Mouse (Mus musculus): ENCODE results near the gene Ncor2. TPM values are rescaled to one million over a fixed set of nuclear protein-coding genes. Genes with fewer than 3 reads are reported as not detected.

Ncor2 gene
- polyA plus RNA-seq, 1 experiment from 2014 or later = 26.3 TPM

GRCm38 (mm10) chr5:125015576-125015975, 163.4 kb downstream of the Ncor2 start:
- Histone ChIP-seq H3K4me2 (no peak overlapping the region), H3K9me3 (no peaks in the 10 kb centered on the region), H3K4me1 (replicated peaks) (0 out of 2 replicates have a peak, but pooled peaks cover 7% of the 10 kb centered on the region), H3K4me3 (no peak overlapping the region), H3K27me3 (no peaks in the 10 kb centered on the region), H3K9ac (no peak overlapping the region), H3K27ac (replicated peaks) (no peak overlapping the region), H3K36me3 (peaks cover 33% of the 10 kb centered on the region)
- ATAC-seq (ENCODE audit: low FRiP score, low read depth) = no peak
- WGBS = 89% methylated on average over 9 of the region's 9 CpGs

DNA sequence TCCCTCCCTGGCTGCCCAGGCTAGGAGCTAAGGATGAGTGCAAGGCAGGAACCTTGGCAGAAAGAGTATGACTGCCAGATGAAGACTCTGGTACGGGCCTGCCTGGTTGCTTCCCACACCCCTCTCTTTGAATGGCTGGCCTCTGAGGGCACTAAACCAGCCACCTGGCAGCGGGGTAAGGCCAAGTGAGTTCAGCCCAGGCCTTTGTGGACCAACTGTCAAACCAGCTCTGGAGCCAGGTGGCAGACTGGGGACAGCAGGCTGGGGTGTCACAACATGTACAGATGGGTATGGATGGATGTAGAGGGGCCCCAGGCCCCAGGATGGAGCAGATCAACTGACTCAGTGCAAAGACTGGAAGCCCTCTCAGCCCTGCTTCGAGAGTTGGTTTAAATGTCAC, 164.0 kb downstream of the Ncor2 start:
- Histone ChIP-seq H3K36me3 (peaks cover 33% of the 10 kb centered on the region), H3K9me3 (no peaks in the 10 kb centered on the region), H3K9ac (no peak overlapping the region), H3K4me1 (replicated peaks) (0 out of 2 replicates have a peak, but pooled peaks cover 4% of the 10 kb centered on the region), H3K27me3 (no peaks in the 10 kb centered on the region), H3K27ac (replicated peaks) (no peak overlapping the region), H3K4me2 (no peak overlapping the region), H3K4me3 (no peak overlapping the region)
- no peak for ATAC-seq (ENCODE audit: low FRiP score, low read depth)
- whole genome bisulfite sequencing = 87% methylated on average over 3 of the region's 3 CpGs

- Histone ChIP-seq H3K4me2 (no peak overlapping the region), H3K27me3 (no peaks in the 10 kb centered on the region), H3K4me1 (replicated peaks) (0 out of 2 replicates have a peak, but pooled peaks cover 3% of the 10 kb centered on the region), H3K27ac (replicated peaks) (no peak overlapping the region), H3K9ac (no peak overlapping the region), H3K36me3 (peaks cover 33% of the 10 kb centered on the region), H3K4me3 (no peak overlapping the region), H3K9me3 (no peaks in the 10 kb centered on the region)
- no peak for ATAC-seq (ENCODE audit: low FRiP score, low read depth)
- 57% methylated on average over 7 of the region's 7 CpGs for WGBS
Observed at GRCm38 (mm10) chr5:125014497-125014896, 164.5 kb downstream of the Ncor2 start.

- Histone ChIP-seq H3K4me2 (no peak overlapping the region), H3K36me3 (peaks cover 10% of the 10 kb centered on the region; the same call in 1 of the 2 replicates), H3K9ac (no peak overlapping the region), H3K27me3 (no peaks in the 10 kb centered on the region), H3K4me1 (replicated peaks) (peaks cover 1% of the 10 kb centered on the region), H3K4me3 (no peak overlapping the region), H3K9me3 (no peaks in the 10 kb centered on the region), H3K27ac (replicated peaks) (no peak overlapping the region)
- 91% methylated on average over 8 of the region's 8 CpGs for WGBS
- ATAC-seq (ENCODE audit: low FRiP score, low read depth) = no peak
Observed at GRCm38 (mm10) chr5:125011628-125012027, 167.4 kb downstream of the Ncor2 start.

DNA sequence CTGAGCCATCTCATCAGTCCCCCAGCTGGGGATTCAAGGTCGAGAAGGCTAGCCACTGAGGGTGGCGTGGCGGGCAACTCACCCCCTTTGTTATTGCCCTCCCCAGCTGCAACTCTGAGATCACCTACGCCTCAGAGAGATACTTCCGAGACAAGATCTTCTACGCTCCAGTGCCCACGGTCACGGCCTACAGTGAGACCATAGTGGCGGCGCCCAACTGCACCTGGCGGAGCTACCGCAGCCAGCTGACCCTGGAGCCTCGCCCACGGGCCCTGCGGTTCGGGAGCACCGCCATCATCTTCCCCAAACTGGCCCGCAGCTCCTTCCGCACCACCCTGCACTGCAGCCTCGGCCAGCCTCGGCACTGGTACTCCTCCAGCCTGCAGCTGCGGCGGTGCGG, 167.9 kb downstream of the Ncor2 start:
- Histone ChIP-seq H3K4me3 (no peak overlapping the region), H3K4me1 (replicated peaks) (peaks cover 6% of the 10 kb centered on the region), H3K27ac (replicated peaks) (no peak overlapping the region), H3K4me2 (no peak overlapping the region), H3K36me3 (peaks cover 6% of the 10 kb centered on the region; the same call in 1 of the 2 replicates), H3K9me3 (no peaks in the 10 kb centered on the region), H3K27me3 (no peaks in the 10 kb centered on the region), H3K9ac (no peak overlapping the region)
- WGBS = 92% methylated on average over 24 of the region's 24 CpGs
- no peak for ATAC-seq (ENCODE audit: low FRiP score, low read depth)

DNA sequence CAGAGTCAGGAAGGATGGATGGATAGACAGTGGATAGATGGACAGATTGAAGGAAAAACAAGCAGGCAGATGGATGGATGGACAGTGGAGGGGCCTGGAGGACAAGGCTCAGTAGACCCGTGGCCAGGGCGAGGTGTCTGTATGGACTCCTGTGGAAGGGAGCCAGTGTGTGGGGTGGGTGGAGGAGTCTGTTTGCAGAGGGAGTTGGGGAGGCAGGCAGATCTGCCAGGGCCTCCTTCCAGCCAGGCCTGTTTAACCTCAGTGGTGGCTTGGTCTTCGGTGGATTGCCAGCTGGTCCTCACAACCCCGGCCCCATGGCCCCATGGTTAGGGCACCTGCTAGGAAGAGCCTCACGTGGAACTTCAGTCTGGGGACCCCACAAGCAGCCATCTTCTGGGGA, 172.1 kb downstream of the Ncor2 start:
- ATAC-seq (ENCODE audit: low FRiP score, low read depth) = no peak
- no peak overlapping the region for H3K4me2 ChIP-seq
- H3K27me3 ChIP-seq = peaks cover 13% of the 10 kb centered on the region; the same call in 1 of the 2 replicates
- no peak overlapping the region for H3K27ac ChIP-seq (replicated peaks)
- H3K9ac ChIP-seq = no peak overlapping the region
- no peaks in the 10 kb centered on the region for H3K9me3 ChIP-seq
- no peak overlapping the region for H3K4me3 ChIP-seq
- WGBS = 70% methylated on average over 5 of the region's 5 CpGs
- H3K4me1 ChIP-seq (replicated peaks) = peaks cover 26% of the 10 kb centered on the region
- H3K36me3 ChIP-seq = no peaks in the 10 kb centered on the region

DNA sequence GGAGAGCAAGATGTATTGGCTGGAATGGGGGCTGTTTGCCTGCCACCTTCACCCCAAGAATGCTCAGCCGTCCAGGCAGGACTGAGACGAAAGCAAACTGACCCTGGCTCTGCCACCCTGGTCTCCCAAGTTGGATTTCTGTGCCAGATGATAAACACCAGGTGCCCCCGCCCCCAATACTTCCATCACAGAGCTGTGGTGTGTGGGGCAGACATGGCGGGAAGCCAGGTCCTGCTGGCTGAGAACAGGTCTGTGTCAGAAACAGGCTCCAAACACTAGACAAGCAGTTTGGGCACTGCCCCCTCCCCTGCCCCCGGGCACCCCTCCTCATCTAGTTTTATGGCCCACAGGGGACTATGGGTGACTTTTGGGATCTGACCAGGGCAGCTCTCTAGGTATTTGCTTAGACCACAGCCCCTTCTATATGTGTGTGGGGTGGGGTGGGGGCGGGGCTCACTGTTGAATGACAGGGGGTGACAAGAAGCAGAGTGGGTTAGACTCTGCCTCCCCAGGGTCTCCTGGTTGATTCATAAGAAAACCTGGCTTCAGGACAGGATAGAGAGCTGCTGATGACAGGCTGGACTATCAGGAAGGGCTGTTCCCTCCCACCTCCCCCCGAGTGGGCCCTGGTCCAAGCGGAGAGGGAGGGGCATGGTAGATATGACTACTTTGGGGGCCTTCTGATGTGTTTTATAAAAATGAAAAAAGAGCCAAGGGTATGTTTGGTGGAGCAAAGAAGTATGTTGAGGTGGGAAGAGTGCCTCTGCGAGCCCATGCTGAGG, 173.0 kb downstream of the Ncor2 start:
- 60% methylated on average over 9 of the region's 9 CpGs for WGBS
- no peaks in the 10 kb centered on the region for H3K36me3 ChIP-seq
- no peak overlapping the region for H3K4me3 ChIP-seq
- H3K4me1 ChIP-seq (replicated peaks) = peaks cover 26% of the 10 kb centered on the region
- peaks cover 13% of the 10 kb centered on the region; the same call in 1 of the 2 replicates for H3K27me3 ChIP-seq
- H3K27ac ChIP-seq (replicated peaks) = no peak overlapping the region
- H3K9me3 ChIP-seq = no peaks in the 10 kb centered on the region
- H3K9ac ChIP-seq = no peak overlapping the region
- no peak overlapping the region for H3K4me2 ChIP-seq
- ATAC-seq (ENCODE audit: low FRiP score, low read depth) = 0 out of 2 replicates have a peak, but pooled peaks have one; percentile 10

DNA sequence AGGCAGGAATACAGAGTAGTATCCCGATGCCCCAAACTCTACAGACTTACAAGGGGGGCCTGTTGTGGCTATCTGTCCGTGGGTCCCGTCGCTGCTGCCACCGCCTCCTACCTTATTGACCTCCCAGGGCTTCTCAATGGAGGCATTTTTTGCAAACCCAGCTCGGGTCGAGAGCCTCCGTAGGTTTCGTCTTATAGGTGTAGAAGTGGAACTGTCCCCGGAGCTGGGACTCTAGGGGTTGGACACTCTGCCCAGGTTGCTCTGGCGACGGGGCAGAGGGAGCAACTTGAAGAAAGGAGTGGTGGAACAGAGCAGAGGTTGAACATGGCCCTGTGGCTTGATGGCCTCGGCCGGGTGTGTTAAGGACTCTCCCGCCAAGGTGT, 175.2 kb downstream of the Ncor2 start:
- ATAC-seq (ENCODE audit: low FRiP score, low read depth) = no peak
- Histone ChIP-seq H3K4me2 (peak overlapping the region; percentile 65), H3K4me3 (peak overlapping the region; percentile 37), H3K4me1 (replicated peaks) (peaks cover 26% of the 10 kb centered on the region), H3K27ac (replicated peaks) (no peak overlapping the region), H3K9ac (peak overlapping the region; percentile 11; the same call in 1 of the 2 replicates), H3K27me3 (peaks cover 13% of the 10 kb centered on the region; the same call in 1 of the 2 replicates), H3K36me3 (no peaks in the 10 kb centered on the region), H3K9me3 (no peaks in the 10 kb centered on the region)
- whole genome bisulfite sequencing = 15% methylated on average over 15 of the region's 15 CpGs

DNA sequence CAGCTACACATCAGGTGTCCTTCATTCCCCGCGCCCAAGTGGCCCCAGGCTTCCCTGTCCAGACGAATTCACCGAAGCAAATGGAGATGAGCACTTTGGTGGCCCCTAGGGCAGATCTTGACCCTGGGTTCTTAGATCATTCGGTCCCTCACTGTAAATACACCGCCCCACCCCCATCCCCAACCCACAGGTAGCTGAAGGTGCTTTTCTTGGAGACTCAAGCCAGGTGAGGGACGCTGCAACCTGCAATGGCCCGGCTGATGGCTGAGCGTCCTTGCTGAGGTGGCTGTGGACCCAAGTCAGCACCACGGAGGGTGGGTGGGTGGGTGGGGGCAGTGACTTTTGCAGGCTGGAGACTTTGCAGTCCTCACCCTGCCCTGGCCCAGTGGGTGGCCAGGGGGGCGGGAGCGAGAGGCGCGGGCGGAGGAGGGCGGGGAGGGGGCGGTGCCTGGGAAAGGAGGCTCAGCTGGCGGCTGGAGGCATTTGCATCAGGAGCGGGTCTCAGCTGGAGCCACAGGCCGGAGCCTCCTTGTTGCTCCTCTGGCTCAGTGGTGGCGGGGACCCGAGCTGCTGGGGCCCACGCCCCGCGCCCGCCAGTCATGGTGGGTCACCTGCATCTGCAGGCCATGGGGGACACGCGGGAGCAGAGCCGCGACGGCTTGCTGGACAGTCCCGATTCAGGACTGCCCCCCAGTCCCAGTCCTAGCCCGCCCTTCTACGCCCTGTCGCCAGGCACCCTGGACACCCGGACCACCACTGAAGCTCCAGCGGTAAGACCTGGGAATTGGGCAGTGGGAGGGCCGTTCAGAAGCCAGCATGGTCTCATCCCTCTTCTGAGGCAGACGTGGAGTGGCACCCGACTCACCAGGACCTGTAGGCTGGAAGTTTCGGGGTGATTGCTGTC, 175.8 kb downstream of the Ncor2 start, which contains the start of gene Rflna:
Gene Rflna, plus strand, starts transcription at position 253 of the 904 bp plus-strand sequence.
- H3K9ac ChIP-seq = peak within 1 kb of the TSS; percentile 11; the same call in 1 of the 2 replicates
- 3% methylated on average over 38 of the region's 41 CpGs for WGBS
- H3K27me3 ChIP-seq = peaks cover 13% of the 10 kb centered on the region; the same call in 1 of the 2 replicates
- H3K36me3 ChIP-seq = no peaks in the 10 kb centered on the region
- H3K4me3 ChIP-seq = peak within 1 kb of the TSS; percentile 37
- peak within 1 kb of the TSS; percentile 65 for H3K4me2 ChIP-seq
- 0 out of 2 replicates have a peak, but pooled peaks have one; percentile 36 for ATAC-seq (ENCODE audit: low FRiP score, low read depth)
- H3K27ac ChIP-seq (replicated peaks) = no peak within 1 kb of the TSS
- H3K4me1 ChIP-seq (replicated peaks) = peaks cover 26% of the 10 kb centered on the region
- no peaks in the 10 kb centered on the region for H3K9me3 ChIP-seq

- WGBS = 58% methylated on average over 10 of the region's 10 CpGs
- Histone ChIP-seq H3K4me1 (replicated peaks) (peaks cover 16% of the 10 kb centered on the region), H3K9ac (no peak overlapping the region), H3K27ac (replicated peaks) (no peak overlapping the region), H3K4me2 (no peak overlapping the region), H3K9me3 (no peaks in the 10 kb centered on the region), H3K27me3 (peaks cover 13% of the 10 kb centered on the region; the same call in 1 of the 2 replicates), H3K4me3 (no peak overlapping the region), H3K36me3 (no peaks in the 10 kb centered on the region)
- no peak for ATAC-seq (ENCODE audit: low FRiP score, low read depth)
Observed at GRCm38 (mm10) chr5:125000756-125001250, 178.2 kb downstream of the Ncor2 start.

- H3K36me3 ChIP-seq = no peaks in the 10 kb centered on the region
- no peak overlapping the region for H3K9ac ChIP-seq
- H3K4me3 ChIP-seq = no peak overlapping the region
- H3K27ac ChIP-seq (replicated peaks) = no peak overlapping the region
- no peak for ATAC-seq (ENCODE audit: low FRiP score, low read depth)
- H3K27me3 ChIP-seq = peaks cover 3% of the 10 kb centered on the region; the same call in 1 of the 2 replicates
- H3K4me1 ChIP-seq (replicated peaks) = peaks cover 3% of the 10 kb centered on the region; the same call in 1 of the 2 replicates
- H3K9me3 ChIP-seq = no peaks in the 10 kb centered on the region
- WGBS = 90% methylated on average over 4 of the region's 4 CpGs
- H3K4me2 ChIP-seq = no peak overlapping the region
Observed at GRCm38 (mm10) chr5:124997913-124998312, 181.1 kb downstream of the Ncor2 start.
